Mouse (Mus musculus) spleen, postnatal 4 days (tissue): ENCODE measurements around the gene 4930467E23Rik.
"Not testable (repeated sequence)": the region's sequence is repeated elsewhere in the genome, so short reads cannot be mapped to it uniquely, and the experiment has no call there.

Experiments used
- DNase-seq, 2 experiments: peaks; one replicate each; pipeline ENCODE4 v3.0.0; 2022; ENCODE audit warnings: low spot score in 2 of 2

Gene 4930467E23Rik

GRCm38 (mm10) chr8:19729276-19729675 lies at the start of gene 4930467E23Rik:
TSS of gene 4930467E23Rik (plus strand) at chr8:19729576.
- not testable (repeated sequence) for DNase-seq

GRCm38 (mm10) chr8:19682311-19682710 lies 47.1 kb upstream of the 4930467E23Rik start:
- peak; percentile 20 to 68 for DNase-seq

GRCm38 (mm10) chr8:19685476-19685875 lies 43.9 kb upstream of the 4930467E23Rik start:
- peak; percentile 24 to 76 for DNase-seq

GRCm38 (mm10) chr8:19688802-19689525 lies 40.4 kb upstream of the 4930467E23Rik start:
- peak in 1 of 2 experiments; percentile 75 for DNase-seq

GRCm38 (mm10) chr8:19689745-19690144 lies 39.6 kb upstream of the 4930467E23Rik start:
- DNase-seq = not testable (repeated sequence)

GRCm38 (mm10) chr8:19691421-19691820 lies 38.0 kb upstream of the 4930467E23Rik start:
- DNase-seq = not testable (repeated sequence)

GRCm38 (mm10) chr8:19697497-19698077 lies 31.8 kb upstream of the 4930467E23Rik start:
- peak in 1 of 2 experiments; percentile 80 for DNase-seq

- not testable (repeated sequence) for DNase-seq
These were observed 31.3 kb upstream of the 4930467E23Rik start for GRCm38 (mm10) chr8:19698123-19698522.

GRCm38 (mm10) chr8:19698722-19699121 lies 30.7 kb upstream of the 4930467E23Rik start:
- peak; percentile 69 to 92 for DNase-seq

GRCm38 (mm10) chr8:19701326-19701725 lies 28.1 kb upstream of the 4930467E23Rik start:
- peak in 1 of 2 experiments; percentile 71 for DNase-seq

- not testable (repeated sequence) for DNase-seq
These were observed 27.1 kb upstream of the 4930467E23Rik start for GRCm38 (mm10) chr8:19702276-19702675.

- DNase-seq = peak; percentile 57 to 87
These were observed 26.2 kb upstream of the 4930467E23Rik start for GRCm38 (mm10) chr8:19702972-19703709.

- DNase-seq = peak; percentile 18 to 65
These were observed 25.5 kb upstream of the 4930467E23Rik start for GRCm38 (mm10) chr8:19703906-19704305.

GRCm38 (mm10) chr8:19704441-19705215 lies 24.7 kb upstream of the 4930467E23Rik start:
- peak; percentile 53 to 86 for DNase-seq

- peak in 1 of 2 experiments; percentile 17 for DNase-seq
These were observed 24.2 kb upstream of the 4930467E23Rik start for GRCm38 (mm10) chr8:19705216-19705600.

GRCm38 (mm10) chr8:19706101-19706725 lies 23.2 kb upstream of the 4930467E23Rik start:
- not testable (repeated sequence) for DNase-seq

- DNase-seq = peak; percentile 66 to 88
These were observed 22.2 kb upstream of the 4930467E23Rik start for GRCm38 (mm10) chr8:19706918-19707760.

GRCm38 (mm10) chr8:19707761-19708443 lies 21.5 kb upstream of the 4930467E23Rik start:
- peak; percentile 19 to 67 for DNase-seq

- not testable (repeated sequence) for DNase-seq
These were observed 20.4 kb upstream of the 4930467E23Rik start for GRCm38 (mm10) chr8:19708976-19709375.
